Mouse (Mus musculus) myocyte (in vitro differentiated cells): ENCODE data around the gene Gm21541. TPM values are rescaled to one million over a fixed set of nuclear protein-coding genes. Genes with fewer than 3 reads are reported as not detected.
"Not testable (repeated sequence)": the region's sequence is repeated elsewhere in the genome, so short reads cannot be mapped to it uniquely, and the experiment has no call there.

Experiments
- H3K27me3 ChIP-seq: one replicate; pipeline ENCODE4 v1.6.1; 2011; ENCODE audit not compliant: control insufficient read depth, insufficient read depth, insufficient read length
- H3K36me3 ChIP-seq: one replicate; pipeline ENCODE4 v1.6.1; 2011; ENCODE audit not compliant: control insufficient read depth, insufficient read depth
- H3K4me2 ChIP-seq: one replicate; pipeline ENCODE4 v1.6.1; 2011; ENCODE audit warnings: low read depth, control low read depth
- H3K4me3 ChIP-seq: one replicate; pipeline ENCODE4 v1.5.1; 2011; ENCODE audit warnings: mild to moderate bottlenecking, control low read depth, moderate library complexity
- H3K79me2 ChIP-seq: one replicate; pipeline ENCODE4 v1.6.1; 2011; ENCODE audit not compliant: control insufficient read depth, insufficient read depth
- H3ac ChIP-seq: one replicate; pipeline ENCODE4 v1.6.1; 2011; ENCODE audit not compliant: control insufficient read depth, insufficient read length
- polyA plus RNA-seq: library from polyadenylated mRNA; unstranded; fragments of >200 nt; fragmentation: generic; extraction: Trizol; gene quantifications from one replicate; pipeline ENCODE4 v1.2.1, GENCODE M21; 2012; ENCODE audit warnings: missing spikeins

Gm21541 gene
- polyA plus RNA-seq = not detected

- not testable (repeated sequence) for H3K4me2 ChIP-seq, H3K79me2 ChIP-seq, H3K27me3 ChIP-seq, H3ac ChIP-seq, H3K36me3 ChIP-seq, H3K4me3 ChIP-seq
Measured at GRCm38 (mm10) chr4:41903310-41903709, at the start of gene Gm21541. Gene Gm21541 (plus strand): TSS chr4:41903610.

- not testable (repeated sequence) for H3K4me2 ChIP-seq, H3ac ChIP-seq, H3K27me3 ChIP-seq, H3K79me2 ChIP-seq, H3K36me3 ChIP-seq, H3K4me3 ChIP-seq
Measured at GRCm38 (mm10) chr4:41941272-41941671, 37.9 kb downstream of the Gm21541 start, which contains the start of gene Gm20878. Gene Gm20878 (plus strand): TSS chr4:41941572.

Other genes with a start within 250 kb of the Gm21541 start
- gene Cntfr, start 206.5 kb upstream of the Gm21541 start, polyA plus RNA-seq = 0.06 TPM
- gene Il11ra1, start 203.6 kb upstream of the Gm21541 start, polyA plus RNA-seq = 3.3 TPM
- gene Rpp25l, start 190.1 kb upstream of the Gm21541 start, polyA plus RNA-seq = 43.8 TPM
- gene Dctn3, start 180.4 kb upstream of the Gm21541 start, polyA plus RNA-seq = 155 TPM
- not detected for gene Arid3c, start 172.5 kb upstream of the Gm21541 start, polyA plus RNA-seq
- 2.1 TPM for gene Galt, start 148.4 kb upstream of the Gm21541 start, polyA plus RNA-seq
- gene Sigmar1, start 147.5 kb upstream of the Gm21541 start, polyA plus RNA-seq = 98.6 TPM
- gene Ccl27a, start 129.4 kb upstream of the Gm21541 start, polyA plus RNA-seq = not detected
- gene Gm20878, start 38.0 kb downstream of the Gm21541 start, polyA plus RNA-seq = not detected
- not detected for gene Fam205a4, start 62.4 kb downstream of the Gm21541 start, polyA plus RNA-seq
- not detected for gene Gm21093, start 131.1 kb downstream of the Gm21541 start, polyA plus RNA-seq
- not detected for gene Gm3893, start 187.6 kb downstream of the Gm21541 start, polyA plus RNA-seq
- gene Gm13304, start 211.2 kb downstream of the Gm21541 start, polyA plus RNA-seq = not detected
- not detected for gene Gm13306, start 249.8 kb downstream of the Gm21541 start, polyA plus RNA-seq